In genomic region chr11:114066951-114067762, GRCm38 (mm10) we compare ENCODE assay signal across 9 mouse cellular contexts. TPM values are rescaled to one million over a fixed set of nuclear protein-coding genes. Genes with fewer than 3 reads are reported as not detected.
DNase-seq lines count a peak whose midpoint lies in the region; ATAC-seq and TF ChIP-seq lines count a peak whose summit lies in the region.
"Had no signal": no experiment of that assay in that cellular context is flagged by ENCODE, and none has a peak within 500 bp of the region (broad histone marks: within the 10 kb centered on the region; RNA-seq: fewer than 3 reads in every experiment).

Gene Sdk2, minus strand, starts transcription at chr11:114067046.

- peak within 1 kb of the TSS; percentile 92 for H3K4me2 ChIP-seq in heart, postnatal 0 days (ENCODE audit: low read depth, low read length)
- H3K4me2 ChIP-seq in lung, postnatal 0 days (replicated peaks; ENCODE audit: low read depth, low read length), result peak within 1 kb of the TSS; percentile 83

- no peaks in the 10 kb centered on the region for H3K36me3 ChIP-seq in heart, postnatal 0 days (replicated peaks; ENCODE audit: control insufficient read depth, insufficient read depth, low read length)
- H3K36me3 ChIP-seq in lung, postnatal 0 days (ENCODE audit: insufficient read depth, low read length), result no peaks in the 10 kb centered on the region

- peak; percentile 74 for DNase-seq in layer of hippocampus, adult 11-12 months (ENCODE audit: low spot score)
- DNase-seq in layer of hippocampus, adult 9-10 months (ENCODE audit: low spot score), result no peak
- DNase-seq in heart, postnatal 0 days (ENCODE audit: low spot score), result peak; percentile 53
- DNase-seq in layer of hippocampus, postnatal 25 days (ENCODE audit: extremely low spot score in 1 of 2, low spot score in 1 of 2), result peak in 1 of 2 experiments; percentile 64
- peak; percentile 51 for DNase-seq in lung, postnatal 0 days (ENCODE audit: low spot score)
- DNase-seq in right cerebral cortex, postnatal 10 days (ENCODE audit: low spot score in 2 of 2), result peak; percentile 89
- DNase-seq in thymus, postnatal 10 days (ENCODE audit: low spot score in 2 of 2), result no peak

- peak within 1 kb of the TSS; percentile 24 for H3K9ac ChIP-seq in heart, postnatal 0 days (replicated peaks; ENCODE audit: low read depth, low read length)
- no peak within 1 kb of the TSS for H3K9ac ChIP-seq in lung, postnatal 0 days (replicated peaks; ENCODE audit: low read depth)

- H3K4me3 ChIP-seq in embryonic fibroblast, embryonic 13.5 days (ENCODE audit: insufficient read depth, low read length), result peak within 1 kb of the TSS; percentile 55
- peak within 1 kb of the TSS; percentile 61 for H3K4me3 ChIP-seq in heart, postnatal 0 days (ENCODE audit: low read depth, low read length)
- peak within 1 kb of the TSS; percentile 47 for H3K4me3 ChIP-seq in lung, postnatal 0 days (ENCODE audit: low read depth, low read length)

- H3K9me3 ChIP-seq in heart, postnatal 0 days (replicated peaks; ENCODE audit: control insufficient read depth, low read length), result no peaks in the 10 kb centered on the region
- H3K9me3 ChIP-seq in lung, postnatal 0 days (ENCODE audit: low read length), result no peaks in the 10 kb centered on the region

- WGBS in heart, postnatal 0 days, result 6% methylated on average over 38 of the region's 52 CpGs
- 3% methylated on average over 37 of the region's 52 CpGs for WGBS in lung, postnatal 0 days

- TF ChIP-seq POLR2A in embryonic fibroblast, embryonic 13.5 days (IDR thresholded peaks at IDR 0.05; ENCODE audit: low read depth, low read length), result no peak

- peak; percentile 60 for ATAC-seq in heart, postnatal 0 days (ENCODE audit: insufficient read depth, low read depth)
- peak; percentile 68 for ATAC-seq in lung, postnatal 0 days

- no peaks in the 10 kb centered on the region for H3K4me1 ChIP-seq in embryonic fibroblast, embryonic 13.5 days (ENCODE audit: control insufficient read depth, insufficient read depth, low read length)
- H3K4me1 ChIP-seq in heart, postnatal 0 days (ENCODE audit: control insufficient read depth, insufficient read depth), result peaks cover 4% of the 10 kb centered on the region; the same call in 1 of the 2 replicates
- H3K4me1 ChIP-seq in lung, postnatal 0 days (ENCODE audit: insufficient read depth, low read depth, low read length), result no peaks in the 10 kb centered on the region

- no peak within 1 kb of the TSS for H3K27ac ChIP-seq in embryonic fibroblast, embryonic 13.5 days (ENCODE audit: insufficient read depth, low read length)
- H3K27ac ChIP-seq in heart, postnatal 0 days (ENCODE audit: low read depth), result peak within 1 kb of the TSS; percentile 27
- H3K27ac ChIP-seq in lung, postnatal 0 days (ENCODE audit: low read length), result no peak within 1 kb of the TSS

- TF ChIP-seq EP300 in heart, postnatal 0 days (IDR thresholded peaks at IDR 0.05; ENCODE audit: low read depth), result no peak
- no peak for TF ChIP-seq EP300 in lung, postnatal 0 days (IDR thresholded peaks at IDR 0.05)

- no peak for TF ChIP-seq CTCF in embryonic fibroblast, embryonic 13.5 days (IDR thresholded peaks at IDR 0.05; ENCODE audit: borderline replicate concordance, insufficient read depth, low read length)
- TF ChIP-seq CTCF in heart, postnatal 0 days (IDR thresholded peaks at IDR 0.05; ENCODE audit: low read depth), result no peak
- peak; percentile 32 for TF ChIP-seq CTCF in lung, postnatal 0 days (IDR thresholded peaks at IDR 0.05)

- peaks cover 69% of the 10 kb centered on the region for H3K27me3 ChIP-seq in heart, postnatal 0 days (ENCODE audit: control insufficient read depth, insufficient read depth, low read length)
- peaks cover 21% of the 10 kb centered on the region; the same call in 1 of the 2 replicates for H3K27me3 ChIP-seq in lung, postnatal 0 days (replicated peaks; ENCODE audit: insufficient read depth, low read length)

RNA-seq across cellular contexts. Expression of gene Sdk2, which starts in this region (rescaled TPM):
- polyA plus RNA-seq in embryonic fibroblast, embryonic 13.5 days (2011; ENCODE audit: insufficient read length, low read depth, missing spikeins), result 0.83 and 1.0 TPM in 2 replicates
- total RNA-seq in heart, postnatal 0 days (2014; rRNA removed; ENCODE audit: low replicate concordance), result 1.9 and 2.9 TPM in 2 replicates
- 0.27 and 0.29 TPM in 2 replicates for polyA plus RNA-seq in heart, postnatal 0 days (2015; fragmentation: Nextera tagmentation; extraction: Ambion mirVana)
- 10 to 100 TPM; 22.9 to 27.2 TPM for total RNA-seq in layer of hippocampus, postnatal 25 days (2021)
- polyA plus RNA-seq in lung, postnatal 0 days (2015; fragmentation: Nextera tagmentation; extraction: Ambion mirVana), result 0.66 and 0.93 TPM in 2 replicates
- total RNA-seq: MEL had no signal

Comparison
In these comparisons a context has a peak if more than half of its experiments do, and no peak if none do; other contexts are left out.
1. DNase-seq: peak in layer of hippocampus, adult 11-12 months (single experiment), heart, postnatal 0 days (single experiment) and right cerebral cortex, postnatal 10 days (2 of 2); none in layer of hippocampus, adult 9-10 months (single experiment) and thymus, postnatal 10 days (0 of 2).
2. Peak in DNase-seq, ATAC-seq, H3K4me3 ChIP-seq and H3K4me2 ChIP-seq in lung, postnatal 0 days; RNA of the gene not detected or under 1 TPM.
3. Peak in every context shown above with its lines, with median percentiles within 50 percentile points of each other: H3K4me3 ChIP-seq.